Mouse (Mus musculus) cortical plate, adult 2 months (tissue): ENCODE results near the gene Esr1.

Source experiments
- CTCF ChIP-seq: fragments of 200-500 bp; IDR thresholded peaks from 2 replicates; pipeline ENCODE4 v1.5.1; 2011; ENCODE audit warnings: mild to moderate bottlenecking, control low read depth, low read length; ENCODE audit not compliant: insufficient read depth; ENCODE audit errors: extremely low read depth
- POLR2A ChIP-seq: fragments of 200-500 bp; IDR thresholded peaks from 2 replicates; pipeline ENCODE4 v1.6.1; 2011; ENCODE audit warnings: mild to moderate bottlenecking, low read length, control low read depth; ENCODE audit not compliant: insufficient read depth; ENCODE audit errors: extremely low read depth

DNA sequence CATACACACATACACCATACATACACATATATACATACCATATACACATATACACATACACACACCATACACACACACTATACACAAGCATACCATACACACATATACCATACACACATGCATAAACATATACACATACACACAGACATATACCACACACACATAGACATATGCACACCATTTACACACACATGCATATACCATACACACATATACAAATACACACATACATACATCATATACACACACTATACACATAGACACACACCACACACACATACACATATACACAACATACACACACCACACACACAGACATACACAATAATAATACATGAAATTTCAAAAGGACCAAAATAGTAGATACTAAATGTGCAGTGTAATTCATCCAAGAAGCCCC is 400.6 kb downstream of the Esr1 start:
- TF ChIP-seq POLR2A (no peak), CTCF (no peak)
